Mouse (Mus musculus): Measurements from ENCODE around the gene Pard3.

GRCm38 (mm10) chr8:127588313-127588712 is 524.6 kb downstream of the Pard3 start:
- TF ChIP-seq CTCF (IDR thresholded peaks at IDR 0.05; ENCODE audit: borderline replicate concordance, insufficient read depth, low read depth, low read length) (peak; percentile 44; the same call in 1 of the 2 replicates), POLR2A (IDR thresholded peaks at IDR 0.05; ENCODE audit: borderline replicate concordance, insufficient read depth, low read length) (no peak)

Measured in cerebellum, adult 2 months (tissue).